Mouse (Mus musculus): Measurements from ENCODE around the gene Sat1. TPM values are rescaled to one million over a fixed set of nuclear protein-coding genes. Genes with fewer than 3 reads are reported as not detected.
A peak's percentile ranks its signal among the peaks of the same experiment; 100 is the strongest.
"Not testable (repeated sequence)": the region's sequence is repeated elsewhere in the genome, so short reads cannot be mapped to it uniquely, and the experiment has no call there.

Gene Sat1
- total RNA-seq (2021), result 10 to 100 TPM; 67.5 to 76.5 TPM
- long read RNA-seq, experiment 1, transcript Sat1-201 (6 exons, 1,162 nt), result major isoform, 41 of 47 reads
- long read RNA-seq, experiment 1, partial matches to known transcripts, result 1 of 47 reads
- long read RNA-seq, experiment 1, other reads (novel, unspliced or antisense), result 2 of 47 reads
- long read RNA-seq, experiment 2, transcript Sat1-201 (6 exons, 1,162 nt), result major isoform, 38 of 46 reads
- long read RNA-seq, experiment 2, partial matches to known transcripts, result 1 of 46 reads
- long read RNA-seq, experiment 2, other reads (novel, unspliced or antisense), result 4 of 46 reads

- intact Hi-C loops (cut with DNase I), result loop anchor here (5.0 kb wide), 3 partner anchors 46 to 119 kb away; partner anchors contain the start of gene Acot9
These were observed at the start of gene Sat1 for GRCm38 (mm10) chrX:155216271-155216670. Gene Sat1, minus strand, starts transcription at chrX:155216449.

GRCm38 (mm10) chrX:155262915-155263252, 46.6 kb upstream of the Sat1 start:
- no peak for DNase-seq (ENCODE audit: low spot score in 2 of 2)
- intact Hi-C loops (cut with DNase I), result loop anchor here (5.0 kb wide), 1 partner anchor 46 kb away; the partner anchor contains the start of gene Sat1

More at GRCm38 (mm10) chrX:155216271-155216670, at the start of gene Sat1:
- DNase-seq (ENCODE audit: low spot score in 2 of 2), result peak; percentile 87 to 92

- intact Hi-C loops (cut with DNase I), result loop anchor here (5.0 kb wide), 1 partner anchor 45 kb away; the partner anchor contains the start of gene Sat1
- DNase-seq (ENCODE audit: low spot score in 2 of 2), result peak; percentile 84 to 86
These were observed 46.1 kb upstream of the Sat1 start, which contains the start of gene Acot9 for GRCm38 (mm10) chrX:155262235-155262914. Gene Acot9, plus strand, starts transcription at chrX:155262443.

GRCm38 (mm10) chrX:155256856-155257255, 40.6 kb upstream of the Sat1 start:
- no peak for DNase-seq (ENCODE audit: low spot score in 2 of 2)
- intact Hi-C loops (cut with DNase I), result no loop called here

- intact Hi-C loops (cut with DNase I), result loop anchor here (5.0 kb wide), 3 partner anchors 44 to 121 kb away; partner anchors contain the start of gene Acot9
- DNase-seq (ENCODE audit: low spot score in 2 of 2), result no peak
These were observed 2.0 kb upstream of the Sat1 start for GRCm38 (mm10) chrX:155218277-155218676.

- intact Hi-C loops (cut with DNase I), result loop anchor here (5.0 kb wide), 3 partner anchors 47 to 118 kb away; partner anchors contain the start of gene Acot9
- DNase-seq (ENCODE audit: low spot score in 2 of 2), result peak in 1 of 2 experiments; percentile 6
These were observed 574 bp downstream of the Sat1 start for GRCm38 (mm10) chrX:155215501-155216248.

- intact Hi-C loops (cut with DNase I), result loop anchor here (5.0 kb wide), 3 partner anchors 48 to 117 kb away; partner anchors contain the start of gene Acot9
These were observed 1.7 kb downstream of the Sat1 start for GRCm38 (mm10) chrX:155214291-155215136.

GRCm38 (mm10) chrX:155208671-155209070, 7.6 kb downstream of the Sat1 start:
- DNase-seq (ENCODE audit: low spot score in 2 of 2), result no peak
- intact Hi-C loops (cut with DNase I), result no loop called here

More at GRCm38 (mm10) chrX:155214291-155215136, 1.7 kb downstream of the Sat1 start:
- no peak for DNase-seq (ENCODE audit: low spot score in 2 of 2)

GRCm38 (mm10) chrX:155205436-155205835, 10.8 kb downstream of the Sat1 start:
- intact Hi-C loops (cut with DNase I); DNase-seq (ENCODE audit: low spot score in 2 of 2): not testable (repeated sequence)

GRCm38 (mm10) chrX:155202406-155203305, 13.6 kb downstream of the Sat1 start:
- intact Hi-C loops (cut with DNase I), result no loop called here
- no peak for DNase-seq (ENCODE audit: low spot score in 2 of 2)

GRCm38 (mm10) chrX:155201799-155202198, 14.4 kb downstream of the Sat1 start:
- intact Hi-C loops (cut with DNase I), result no loop called here
- no peak for DNase-seq (ENCODE audit: low spot score in 2 of 2)

- intact Hi-C loops (cut with DNase I), result no loop called here
- no peak for DNase-seq (ENCODE audit: low spot score in 2 of 2)
These were observed 21.3 kb downstream of the Sat1 start for GRCm38 (mm10) chrX:155194979-155195378.

- intact Hi-C loops (cut with DNase I), result no loop called here
- no peak for DNase-seq (ENCODE audit: low spot score in 2 of 2)
These were observed 22.4 kb downstream of the Sat1 start for GRCm38 (mm10) chrX:155193732-155194443.

- no peak for DNase-seq (ENCODE audit: low spot score in 2 of 2)
- intact Hi-C loops (cut with DNase I), result no loop called here
These were observed 24.3 kb downstream of the Sat1 start for GRCm38 (mm10) chrX:155191941-155192340.

- intact Hi-C loops (cut with DNase I), result no loop called here
- no peak for DNase-seq (ENCODE audit: low spot score in 2 of 2)
These were observed 38.6 kb downstream of the Sat1 start for GRCm38 (mm10) chrX:155177640-155178039.

GRCm38 (mm10) chrX:155177230-155177629, 39.0 kb downstream of the Sat1 start:
- intact Hi-C loops (cut with DNase I), result no loop called here
- DNase-seq (ENCODE audit: low spot score in 2 of 2), result no peak

GRCm38 (mm10) chrX:155175568-155175967, 40.7 kb downstream of the Sat1 start:
- no peak for DNase-seq (ENCODE audit: low spot score in 2 of 2)
- intact Hi-C loops (cut with DNase I), result no loop called here

All from left cerebral cortex, postnatal 14 days (tissue).